Mouse (Mus musculus): ENCODE data around the gene Dynll1.
A peak's percentile ranks its signal among the peaks of the same experiment; 100 is the strongest.
"Not testable (repeated sequence)": the region's sequence is repeated elsewhere in the genome, so short reads cannot be mapped to it uniquely, and the experiment has no call there.

Gene Dynll1

DNA sequence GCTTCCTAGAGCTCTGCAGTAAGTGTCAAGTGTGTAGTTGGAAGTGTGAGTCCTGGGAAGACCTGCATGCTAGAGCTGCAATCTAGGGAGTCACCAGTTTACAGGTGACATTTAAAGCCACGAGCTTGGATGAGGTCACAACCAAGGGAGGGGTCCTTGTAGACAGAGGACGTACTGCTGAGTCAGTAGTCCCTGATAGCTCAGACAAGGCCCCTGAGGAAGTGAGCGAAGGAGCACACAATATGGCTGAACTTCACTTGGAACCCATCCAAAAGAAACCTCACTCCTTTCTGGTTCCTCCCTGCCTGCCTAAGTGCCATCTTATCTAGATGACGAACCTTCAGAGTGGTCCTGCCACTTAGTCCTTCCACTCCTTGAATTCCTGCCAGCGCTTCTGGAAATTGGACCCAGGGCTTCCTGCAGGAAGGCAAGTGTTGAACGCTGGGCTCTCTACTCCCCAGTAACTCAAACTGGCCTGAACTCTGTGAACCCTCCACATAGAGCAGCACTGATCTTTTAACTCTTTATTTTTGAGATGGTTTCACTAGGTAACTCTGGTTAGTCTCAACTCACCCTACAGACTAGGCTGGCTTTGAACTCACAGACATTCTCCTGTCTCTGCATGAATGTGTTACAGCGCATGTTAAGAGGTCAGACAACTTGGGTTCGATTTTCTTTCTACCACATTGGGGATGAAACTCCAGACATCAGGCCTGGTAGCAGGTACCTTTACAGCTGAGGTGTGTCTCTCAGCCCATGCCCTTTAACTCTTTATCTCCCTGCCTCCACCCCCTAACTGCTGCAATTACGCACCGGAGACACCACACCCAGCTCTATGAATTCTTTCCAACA, 12.2 kb upstream of the Dynll1 start:
- DNase-seq = no peak

GRCm38 (mm10) chr5:115312354-115312753, 11.6 kb upstream of the Dynll1 start:
- DNase-seq = no peak

- DNase-seq = not testable (repeated sequence)
Measured at GRCm38 (mm10) chr5:115302190-115302589, 1.4 kb upstream of the Dynll1 start.

DNA sequence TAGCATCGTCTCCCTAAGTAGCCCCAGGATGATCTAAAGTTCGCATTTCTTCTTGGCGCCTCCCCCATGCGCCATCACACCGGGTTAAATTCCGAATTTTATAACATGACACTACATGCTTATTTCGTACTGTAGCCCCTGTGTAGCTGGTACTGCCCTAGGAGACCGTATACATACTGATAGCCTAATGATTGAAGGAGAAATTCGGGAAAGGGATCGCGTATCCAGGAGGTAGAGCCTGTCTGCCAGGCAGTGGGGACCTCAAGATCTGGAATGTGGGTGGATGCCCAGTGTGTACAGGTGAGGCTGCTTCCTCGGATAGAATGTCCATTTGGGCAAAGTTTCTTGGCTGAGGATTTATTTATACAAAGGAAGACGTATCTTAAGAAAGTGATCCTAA, 816 bp upstream of the Dynll1 start:
- DNase-seq = no peak

- DNase-seq = peak; percentile 64 to 65
Measured at GRCm38 (mm10) chr5:115300035-115300744, 609 bp downstream of the Dynll1 start.

DNA sequence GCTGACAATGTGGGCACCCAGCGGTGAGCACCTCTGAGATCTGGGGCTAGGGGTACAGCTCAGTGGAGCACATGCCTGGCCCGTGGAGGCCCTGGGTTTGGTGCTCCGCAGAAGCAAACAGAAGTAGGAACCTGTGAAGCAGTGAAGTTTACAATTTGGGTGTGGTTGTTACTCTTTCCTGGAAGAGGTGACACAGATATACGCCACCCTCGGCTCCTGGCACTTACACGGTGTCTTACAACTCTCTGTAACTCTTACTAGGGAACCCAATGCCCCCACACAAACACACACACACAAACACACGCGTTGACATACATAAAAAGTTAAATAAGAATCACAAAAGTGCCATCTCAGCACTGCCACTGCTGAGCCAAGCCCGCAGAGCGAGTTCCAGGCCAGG, 4.5 kb downstream of the Dynll1 start:
- no peak for DNase-seq

DNA sequence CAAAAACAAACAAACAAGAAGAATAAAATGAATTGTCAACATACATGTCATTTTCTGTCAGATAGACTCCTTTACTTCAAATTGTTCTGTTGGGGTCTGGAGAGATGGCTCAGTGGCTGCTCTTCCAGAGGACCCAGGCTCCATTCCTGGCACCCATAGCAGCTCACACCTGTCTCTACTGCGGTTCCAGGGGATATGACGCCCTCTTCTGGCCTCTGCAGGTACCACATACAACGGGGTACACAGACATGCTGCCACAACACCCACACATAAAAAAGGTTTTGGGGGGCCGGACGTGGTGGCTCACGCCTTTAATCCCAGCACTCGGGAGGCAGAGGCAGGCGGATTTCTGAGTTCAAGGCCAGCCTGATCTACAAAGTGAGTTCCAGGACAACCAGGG, 6.6 kb downstream of the Dynll1 start:
- DNase-seq = peak in 1 of 2 experiments; percentile 41

GRCm38 (mm10) chr5:115284735-115285134, 16.1 kb downstream of the Dynll1 start:
- no peak for DNase-seq

GRCm38 (mm10) chr5:115280050-115280687, 20.6 kb downstream of the Dynll1 start:
- peak; percentile 38 to 60 for DNase-seq

- peak; percentile 93 to 94 for DNase-seq
Measured at GRCm38 (mm10) chr5:115279226-115280049, 21.4 kb downstream of the Dynll1 start, which contains the start of gene Coq5. TSS of gene Coq5 (plus strand) at chr5:115279666.

DNA sequence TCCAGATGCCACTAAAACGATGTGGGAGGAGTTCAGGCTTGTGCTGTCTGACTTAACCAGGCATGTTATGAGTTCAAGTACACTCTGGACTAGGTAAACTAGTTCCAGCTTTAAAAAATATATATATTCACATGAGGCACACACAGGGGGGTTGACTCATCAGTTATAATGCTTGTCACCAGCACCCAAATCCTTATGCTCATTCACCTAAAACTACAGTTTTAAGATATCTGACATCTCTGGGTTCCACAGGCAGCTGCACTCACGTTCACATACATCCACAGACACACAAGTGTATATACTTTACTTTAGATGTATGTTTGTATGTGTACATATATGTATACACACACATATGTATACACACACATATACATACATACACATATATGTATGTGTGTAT, 22.0 kb downstream of the Dynll1 start:
- DNase-seq = no peak

DNA sequence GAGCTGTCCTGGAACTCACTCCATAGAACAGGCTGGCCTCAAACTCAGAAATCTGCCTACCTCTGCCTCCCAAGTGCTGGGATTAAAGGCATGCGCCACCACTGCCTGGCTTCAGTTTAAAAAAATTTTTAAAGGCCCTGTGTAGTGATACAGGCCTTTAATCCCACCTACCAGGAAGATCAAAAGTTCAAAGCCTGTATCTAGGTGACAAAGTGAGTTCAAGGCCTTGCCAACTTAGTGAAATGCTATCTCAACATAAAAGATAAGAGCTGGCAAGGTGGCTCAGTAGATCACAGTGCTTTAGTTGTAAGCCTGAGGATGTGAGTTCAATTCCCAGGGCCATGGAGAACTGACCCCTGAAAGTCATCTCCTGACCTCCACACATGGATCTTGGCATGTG, 22.7 kb downstream of the Dynll1 start:
- DNase-seq = no peak

- DNase-seq = peak; percentile 28 to 58
Measured at GRCm38 (mm10) chr5:115275998-115276397, 24.8 kb downstream of the Dynll1 start.

DNA sequence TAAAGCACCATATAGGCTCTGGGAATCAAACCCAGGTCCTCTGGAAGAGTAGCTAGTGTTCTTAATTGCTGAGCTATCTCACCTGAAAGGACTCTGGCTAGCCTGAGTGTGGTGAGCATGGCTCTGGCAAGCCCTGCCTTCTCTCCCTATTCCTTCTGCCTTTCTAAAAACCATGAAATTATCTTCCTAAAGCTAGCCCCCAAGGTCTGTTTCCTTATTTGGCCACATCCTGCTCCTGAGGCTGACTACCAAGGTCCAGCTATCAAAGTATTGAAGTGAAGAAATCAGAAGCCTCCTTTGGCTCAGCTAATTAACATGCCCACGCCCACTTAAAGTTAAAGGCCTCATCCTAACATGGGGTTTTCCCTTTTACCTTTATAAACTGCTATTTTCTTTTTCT, 26.0 kb downstream of the Dynll1 start:
- no peak for DNase-seq

DNA sequence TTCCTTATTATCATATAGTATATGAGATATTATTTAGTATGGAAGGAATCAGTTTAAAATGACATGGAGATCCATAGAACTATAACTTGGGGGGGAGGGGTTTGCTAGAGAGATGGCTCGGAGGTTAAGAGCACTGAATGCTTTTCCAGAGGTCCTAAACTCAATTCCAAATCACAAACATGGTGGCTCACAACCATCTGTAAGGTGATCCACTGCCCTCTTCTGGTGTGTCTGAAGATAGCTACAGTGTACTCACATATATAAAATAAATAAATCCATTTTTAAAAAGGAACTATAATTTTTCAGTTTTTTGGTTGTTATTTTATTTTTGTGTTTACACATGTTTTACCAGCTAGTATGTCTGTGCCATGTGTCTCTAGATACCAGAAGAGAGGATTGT, 26.4 kb downstream of the Dynll1 start:
- no peak for DNase-seq

DNA sequence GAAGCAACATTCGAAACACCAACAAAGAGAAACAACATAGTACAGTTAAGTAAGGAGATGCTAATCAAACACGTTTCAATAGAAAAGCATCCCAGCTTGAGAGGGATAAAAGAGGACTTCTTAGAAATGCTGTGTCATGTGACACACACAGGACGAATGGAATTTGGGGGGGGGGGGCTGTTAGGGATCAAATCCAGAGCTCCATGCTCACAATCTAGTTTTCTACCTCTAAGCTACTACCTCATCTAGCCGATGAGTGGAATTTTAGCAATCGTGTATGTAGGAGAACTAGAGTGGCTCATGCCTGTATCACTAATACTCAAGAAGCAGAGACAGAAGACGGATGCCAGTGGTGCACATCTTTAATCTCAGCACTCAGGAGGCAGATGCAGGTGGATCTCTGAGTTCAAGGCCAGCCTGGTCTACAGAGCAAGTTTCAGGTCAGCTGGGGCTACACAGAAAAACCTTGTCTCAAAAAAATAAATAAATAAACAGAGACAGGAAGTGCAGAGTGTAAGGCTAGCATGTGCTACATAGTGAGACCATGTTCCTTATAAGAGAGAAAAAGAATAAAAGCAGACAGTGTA, 27.2 kb downstream of the Dynll1 start:
- DNase-seq = no peak

DNA sequence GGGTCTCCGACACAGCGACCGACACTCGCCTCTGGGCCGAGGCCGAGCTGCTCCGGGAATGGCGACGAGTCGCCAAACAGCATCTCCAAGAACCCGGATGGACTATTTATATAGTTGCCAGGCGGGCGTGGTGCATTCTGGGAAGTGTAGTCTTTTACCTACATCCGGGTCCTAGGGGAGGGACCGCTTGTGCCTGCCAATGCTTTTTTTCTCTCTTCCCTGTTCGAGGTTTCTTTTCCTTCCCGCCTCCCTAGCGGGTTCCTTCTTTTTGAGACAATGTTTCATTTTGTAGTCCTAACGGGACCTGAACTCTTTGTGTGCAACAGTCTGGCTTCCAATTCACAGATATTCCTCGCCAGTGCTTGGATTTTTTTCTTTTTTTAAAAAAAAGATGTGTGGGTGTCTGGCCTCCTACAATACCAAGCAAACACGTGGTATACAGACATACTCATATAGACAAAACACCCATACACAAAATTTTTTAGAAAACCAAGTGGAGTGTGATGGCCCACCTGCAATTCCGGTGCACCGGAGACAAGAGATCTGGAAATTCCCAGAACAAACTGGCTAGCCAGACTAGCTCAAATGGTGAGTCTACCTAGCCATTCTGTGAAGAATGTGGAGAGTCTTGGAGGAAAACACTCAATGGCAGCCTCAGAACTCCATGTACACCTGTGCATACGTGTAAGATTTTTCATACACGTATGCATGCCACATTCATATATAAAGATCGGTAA, 27.8 kb downstream of the Dynll1 start, which contains the start of gene Rnf10:
Gene Rnf10 (minus strand): TSS at position 87 of the 737 bp plus-strand sequence.
- DNase-seq = peak; percentile 99

DNA sequence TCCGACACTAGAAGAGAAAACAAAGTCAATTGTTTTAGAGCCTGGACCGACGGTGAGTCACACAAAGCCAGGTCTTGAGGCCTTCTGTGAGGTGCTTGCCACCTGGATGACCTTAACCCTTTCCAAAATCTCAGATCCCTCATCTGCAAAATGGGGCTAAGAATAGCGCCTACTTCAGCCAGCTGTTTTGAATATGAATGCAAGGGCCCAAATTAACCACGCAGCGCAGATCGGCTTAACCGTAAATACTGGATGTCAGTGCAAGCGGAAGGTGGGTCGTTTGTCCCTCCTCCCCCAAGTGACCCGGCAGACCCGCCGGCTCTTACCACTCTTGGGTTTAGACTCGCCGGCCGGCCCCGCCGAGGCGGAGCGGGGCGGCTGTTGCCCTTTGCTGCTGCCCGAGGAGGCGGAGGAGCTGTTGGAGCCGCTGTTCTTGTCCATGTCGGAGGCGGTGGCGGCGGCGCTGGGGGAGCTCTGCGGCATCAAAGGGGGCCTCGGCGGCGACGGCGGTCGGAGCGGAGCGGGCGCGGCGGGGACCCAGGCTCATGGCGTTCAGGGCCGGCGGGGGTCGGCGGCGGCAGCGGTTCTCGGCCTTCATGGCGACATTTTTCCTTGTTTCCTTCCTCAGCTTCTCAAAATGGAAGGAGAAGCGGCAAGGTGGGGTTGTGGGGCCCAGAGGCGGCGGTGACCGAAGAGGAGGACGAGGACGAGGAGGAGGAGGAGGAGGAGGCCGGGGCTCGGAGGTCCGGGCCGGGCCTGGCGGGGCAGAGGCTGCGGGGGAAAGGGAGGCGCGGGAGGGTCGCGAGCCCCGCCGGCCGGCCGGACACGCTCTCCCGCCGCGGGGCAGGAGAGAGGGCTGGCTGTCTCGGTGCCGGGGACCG, 28.6 kb downstream of the Dynll1 start:
- peak in 1 of 2 experiments; percentile 61 for DNase-seq

DNA sequence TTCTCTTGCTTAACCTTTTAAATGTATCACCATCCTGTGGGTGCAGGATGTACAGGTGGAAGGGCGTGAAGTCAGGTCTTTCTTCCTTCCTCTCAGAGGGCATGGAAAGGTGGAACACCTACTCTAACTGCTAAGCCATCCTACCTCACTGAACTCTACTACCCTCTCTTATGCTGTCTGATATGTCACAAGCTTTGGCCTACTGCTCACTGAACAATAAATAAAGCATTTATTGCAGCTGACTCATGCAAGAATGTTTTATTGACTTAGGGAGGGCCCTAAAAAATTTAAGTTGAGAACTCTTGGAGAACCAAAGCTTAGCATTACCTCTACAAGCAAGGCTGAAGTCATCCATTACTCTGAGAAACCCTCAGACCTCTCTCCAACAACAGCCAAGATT, 30.8 kb downstream of the Dynll1 start:
- DNase-seq = no peak

DNA sequence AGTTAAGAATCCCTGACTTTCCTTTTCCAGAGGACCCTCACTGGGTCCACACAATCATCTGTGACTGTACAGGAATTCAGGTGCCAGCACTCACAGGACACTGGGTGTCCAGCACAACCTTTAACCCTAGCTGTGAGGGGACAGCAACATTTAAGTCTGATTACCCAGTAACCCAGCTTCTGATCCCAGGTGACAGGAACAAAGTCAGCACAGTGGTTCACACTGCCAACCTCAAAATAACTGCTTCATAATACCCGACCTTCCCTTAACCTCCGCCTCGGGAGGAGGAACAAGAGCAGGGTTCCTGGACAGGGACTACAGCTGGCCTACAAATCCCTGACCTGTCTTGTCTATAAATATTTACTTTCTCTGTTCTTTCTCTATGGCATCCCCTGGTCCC, 32.5 kb downstream of the Dynll1 start:
- no peak for DNase-seq

All from cerebellum, postnatal 14 days (tissue).